Mouse (Mus musculus) CH12.LX (cell line): Measurements from ENCODE around the gene Itpk1. TPM values are rescaled to one million over a fixed set of nuclear protein-coding genes. Genes with fewer than 3 reads are reported as not detected.

ENCODE experiments used
- DNase-seq: peaks from one replicate; pipeline ENCODE4 v3.0.0-alpha.2; 2013; ENCODE audit errors: extremely low read depth
- H3K27ac ChIP-seq: 2 replicates; pipeline ENCODE4 v1.5.1; 2012; ENCODE audit warnings: low read depth, mild to moderate bottlenecking, control low read depth, moderate library complexity; ENCODE audit not compliant: insufficient read depth
- H3K27me3 ChIP-seq: replicated peaks from 2 replicates; pipeline ENCODE3; 2012; ENCODE audit warnings: inconsistent platforms
- H3K36me3 ChIP-seq, 2 experiments: replicated peaks in 1 of 2; 2 replicates each; pipeline versions ENCODE3 to v1.6.1; 2012; ENCODE audit warnings: inconsistent platforms in 1 of 2, low read length in 1 of 2, mild to moderate bottlenecking in 1 of 2, mixed read lengths in 1 of 2, moderate library complexity in 1 of 2; ENCODE audit not compliant: control insufficient read depth in 1 of 2, insufficient read depth in 1 of 2
- H3K4me1 ChIP-seq, 2 experiments: 2 replicates each; pipeline ENCODE4 v1.6.1; 2012; ENCODE audit warnings: inconsistent platforms in 1 of 2, moderate library complexity in 1 of 2; ENCODE audit not compliant: insufficient read depth in 2 of 2, control insufficient read depth in 1 of 2
- H3K4me2 ChIP-seq: 2 replicates; pipeline ENCODE4 v1.6.1; 2012; ENCODE audit warnings: low read depth, mild to moderate bottlenecking, control low read depth; ENCODE audit not compliant: poor library complexity, insufficient read depth, severe bottlenecking
- H3K4me3 ChIP-seq, 3 experiments: fragments of 150-350 bp in 1 of 3; sonication (generic) in 1 of 3; replicated peaks in 1 of 3; 2 replicates each; pipeline versions ENCODE3 to v1.5.1; 2011 to 2012; ENCODE audit warnings: low read depth in 2 of 3, low read length in 2 of 3, mild to moderate bottlenecking in 2 of 3, moderate library complexity in 2 of 3, control low read depth in 1 of 3, improper control_type of control experiment in 1 of 3, inconsistent platforms in 1 of 3, mixed read lengths in 1 of 3; ENCODE audit not compliant: poor library complexity in 1 of 3
- H3K79me2 ChIP-seq: replicated peaks from 2 replicates; pipeline ENCODE4 v1.6.1; 2012; ENCODE audit warnings: mild to moderate bottlenecking, moderate library complexity; ENCODE audit not compliant: control insufficient read depth, poor library complexity, insufficient read depth, severe bottlenecking; ENCODE audit errors: extremely low read depth
- H3K9ac ChIP-seq: 2 replicates; pipeline ENCODE4 v1.6.1; 2012; ENCODE audit warnings: low read depth, mild to moderate bottlenecking, control low read depth, moderate library complexity; ENCODE audit not compliant: insufficient read depth
- H3K9me3 ChIP-seq: replicated peaks from 2 replicates; pipeline ENCODE3; 2012; ENCODE audit warnings: low read length, inconsistent platforms, mixed read lengths
- BHLHE40 ChIP-seq: IDR thresholded peaks from 2 replicates; pipeline ENCODE4 v1.6.1; 2011; ENCODE audit warnings: mild to moderate bottlenecking, low read depth, low read length, improper control_type of control experiment
- CHD2 ChIP-seq: IDR thresholded peaks from 2 replicates; pipeline ENCODE4 v1.6.1; 2011; ENCODE audit warnings: low read length, improper control_type of control experiment
- CTCF ChIP-seq, 2 experiments: IDR thresholded peaks in 1 of 2; conservative IDR thresholded peaks in 1 of 2; 2 replicates each; pipeline ENCODE4 v1.5.1; 2011 to 2012; ENCODE audit warnings: low read depth in 2 of 2, low read length in 2 of 2, improper control_type of control experiment in 1 of 2, inconsistent platforms in 1 of 2, mild to moderate bottlenecking in 1 of 2, moderate library complexity in 1 of 2
- E2F4 ChIP-seq: IDR thresholded peaks from 2 replicates; pipeline ENCODE4 v1.6.1; 2011; ENCODE audit warnings: low read depth, low read length, improper control_type of control experiment; ENCODE audit not compliant: insufficient replicate concordance
- ELF1 ChIP-seq: IDR thresholded peaks from 2 replicates; pipeline ENCODE4 v1.6.1; 2014; ENCODE audit warnings: low read depth, mild to moderate bottlenecking, inconsistent platforms, low read length, improper control_type of control experiment
- GABPA ChIP-seq: IDR thresholded peaks from 2 replicates; pipeline ENCODE4 v1.6.1; 2012; ENCODE audit warnings: low read depth, low read length, improper control_type of control experiment, inconsistent platforms; ENCODE audit not compliant: insufficient replicate concordance
- HCFC1 ChIP-seq: IDR thresholded peaks from 2 replicates; pipeline ENCODE4 v1.6.1; 2012; ENCODE audit warnings: low read depth, mild to moderate bottlenecking, inconsistent platforms, low read length, improper control_type of control experiment
- IRF4 ChIP-seq: IDR thresholded peaks from 2 replicates; pipeline ENCODE4 v1.6.1; 2014; ENCODE audit warnings: low read depth, mild to moderate bottlenecking, inconsistent platforms, low read length, improper control_type of control experiment
- JUN ChIP-seq: IDR thresholded peaks from 2 replicates; pipeline ENCODE4 v1.6.1; 2011; ENCODE audit warnings: low read depth, mild to moderate bottlenecking, low read length, improper control_type of control experiment, moderate library complexity; ENCODE audit not compliant: insufficient read depth
- KAT2A ChIP-seq: IDR thresholded peaks from 2 replicates; pipeline ENCODE4 v1.6.1; 2012; ENCODE audit warnings: low read length, improper control_type of control experiment, inconsistent platforms; ENCODE audit not compliant: insufficient replicate concordance
- MAFK ChIP-seq: IDR thresholded peaks from 2 replicates; pipeline ENCODE4 v1.6.1; 2011; ENCODE audit warnings: low read length, improper control_type of control experiment; ENCODE audit not compliant: insufficient replicate concordance
- MAX ChIP-seq: IDR thresholded peaks from 2 replicates; pipeline ENCODE4 v1.6.1; 2011; ENCODE audit warnings: low read length, improper control_type of control experiment
- MAZ ChIP-seq: IDR thresholded peaks from 2 replicates; pipeline ENCODE4 v1.6.1; 2012; ENCODE audit warnings: low read depth, mild to moderate bottlenecking, inconsistent platforms, low read length, improper control_type of control experiment, moderate library complexity
- MEF2A ChIP-seq: IDR thresholded peaks from 2 replicates; pipeline ENCODE4 v1.6.1; 2014; ENCODE audit warnings: low read depth, mild to moderate bottlenecking, inconsistent platforms, low read length, improper control_type of control experiment, borderline replicate concordance
- MYC ChIP-seq: IDR thresholded peaks from 2 replicates; pipeline ENCODE4 v1.6.1; 2011; ENCODE audit warnings: low read depth, mild to moderate bottlenecking, improper control_type of control experiment, low read length
- NELFE ChIP-seq: IDR thresholded peaks from 2 replicates; pipeline ENCODE4 v1.6.1; 2011; ENCODE audit warnings: low read depth, low read length, improper control_type of control experiment
- PAX5 ChIP-seq: IDR thresholded peaks from 2 replicates; pipeline ENCODE4 v1.6.1; 2012; ENCODE audit warnings: low read length, inconsistent platforms, mixed read lengths
- POLR2A ChIP-seq: IDR thresholded peaks from 2 replicates; pipeline ENCODE4 v1.6.1; 2011; ENCODE audit warnings: low read depth, mild to moderate bottlenecking, improper control_type of control experiment, low read length
- POLR2AphosphoS2 ChIP-seq: IDR thresholded peaks from 2 replicates; pipeline ENCODE4 v1.6.1; 2011; ENCODE audit warnings: low read depth, low read length, improper control_type of control experiment
- RAD21 ChIP-seq: IDR thresholded peaks from 2 replicates; pipeline ENCODE4 v1.6.1; 2011; ENCODE audit warnings: low read depth, mild to moderate bottlenecking, low read length, improper control_type of control experiment, moderate library complexity
- RCOR1 ChIP-seq: conservative IDR thresholded peaks from 2 replicates; pipeline ENCODE4 v1.6.1; 2012; ENCODE audit warnings: low read depth, mild to moderate bottlenecking, inconsistent platforms, low read length, improper control_type of control experiment
- SIN3A ChIP-seq: IDR thresholded peaks from 2 replicates; pipeline ENCODE4 v1.6.1; 2012; ENCODE audit warnings: low read length, improper control_type of control experiment, inconsistent platforms
- SMC3 ChIP-seq: IDR thresholded peaks from 2 replicates; pipeline ENCODE4 v1.6.1; 2011; ENCODE audit warnings: low read depth, low read length, improper control_type of control experiment
- TBP ChIP-seq: conservative IDR thresholded peaks from 2 replicates; pipeline ENCODE4 v1.6.1; 2011; ENCODE audit warnings: low read depth, low read length, improper control_type of control experiment
- UBTF ChIP-seq: IDR thresholded peaks from 2 replicates; pipeline ENCODE4 v1.6.1; 2012; ENCODE audit warnings: low read depth, mild to moderate bottlenecking, inconsistent platforms, low read length, improper control_type of control experiment, moderate library complexity
- USF1 ChIP-seq: IDR thresholded peaks from 2 replicates; pipeline ENCODE4 v1.6.1; 2014; ENCODE audit warnings: low read depth, mild to moderate bottlenecking, inconsistent platforms, low read length, improper control_type of control experiment
- ZKSCAN1 ChIP-seq: IDR thresholded peaks from 2 replicates; pipeline ENCODE4 v1.6.1; 2012; ENCODE audit warnings: low read depth, inconsistent platforms, low read length, improper control_type of control experiment, borderline replicate concordance
- ZMIZ1 ChIP-seq: IDR thresholded peaks from 2 replicates; pipeline ENCODE4 v1.6.1; 2012; ENCODE audit warnings: low read depth, mild to moderate bottlenecking, inconsistent platforms, low read length, improper control_type of control experiment
- ZNF384 ChIP-seq: IDR thresholded peaks from 2 replicates; pipeline ENCODE4 v1.6.1; 2012; ENCODE audit warnings: low read depth, low read length, improper control_type of control experiment, inconsistent platforms
- dilution Hi-C: fragments of 300-500 bp; cut with MboI; formaldehyde crosslinking; loops from 2 replicates; pipeline ENCODE4 v1.14.3; 2020; ENCODE audit warnings: low sequenced_read_pairs; ENCODE audit not compliant: extremely low pct_unique_long_range_greater_than_20kb, extremely low pct_ligation_motif_present
- in situ Hi-C: fragments of 300-500 bp; cut with MboI; formaldehyde crosslinking; loops from 3 replicates; pipeline ENCODE4 v1.14.3; 2019; ENCODE audit warnings: low sequenced_read_pairs, low pct_ligation_motif_present, low pct_unique_long_range_greater_than_20kb, mixed read lengths
- polyA plus RNA-seq: library from polyadenylated mRNA; unstranded; fragments of >175 nt; gene quantifications from 2 replicates; pipeline ENCODE4 v1.2.1, GENCODE M21; 2012; ENCODE audit warnings: low read depth; ENCODE audit not compliant: insufficient read length
- total RNA-seq, 2 experiments: library from RNA; depleted of rRNA; stranded (reverse); fragments of 300-350 nt in 1 of 2; fragments of >200 nt in 1 of 2; gene quantifications; 2 replicates each; pipeline ENCODE4 v1.2.3; 2012 to 2014

Gene Itpk1
- total and polyA plus RNA-seq, 3 experiments = 14.0 to 25.1 (median 19.2) TPM

DNA sequence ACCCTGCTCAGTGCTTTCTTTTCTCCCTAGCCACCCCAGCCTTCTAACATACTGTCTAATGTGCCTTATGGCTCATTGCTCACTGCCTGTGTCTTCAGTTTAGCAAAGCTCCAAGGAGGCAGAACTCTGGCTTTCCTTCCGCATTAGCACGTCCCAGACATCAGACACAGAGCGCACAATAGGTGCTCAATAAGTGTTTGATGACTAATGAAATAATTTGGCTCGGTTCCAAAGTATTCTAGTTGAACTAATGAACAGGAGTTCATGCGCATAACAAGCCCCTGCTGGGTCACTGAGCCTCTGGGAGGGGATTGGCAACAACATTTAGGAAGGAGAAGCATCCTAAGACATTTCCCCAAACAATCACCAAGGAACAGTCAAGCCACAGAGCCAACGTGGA lies 152.7 kb downstream of the Itpk1 start:
- no peak overlapping the region for H3K27ac ChIP-seq
- H3K9ac ChIP-seq = no peak overlapping the region
- no peak overlapping the region for H3K4me2 ChIP-seq
- TF ChIP-seq GABPA (no peak), CTCF (conservative IDR thresholded peaks at IDR 0.05 in 1 of 2, IDR thresholded peaks at IDR 0.05 in 1 of 2; ENCODE audit: low read depth in 2 of 2, low read length in 2 of 2) (no peak), POLR2A (no peak), MYC (no peak), SMC3 (no peak), TBP (no peak), USF1 (no peak), JUN (no peak), PAX5 (no peak), ZMIZ1 (no peak), NELFE (no peak), BHLHE40 (no peak), IRF4 (no peak), RAD21 (no peak), ZNF384 (no peak), MEF2A (no peak), MAZ (no peak), SIN3A (no peak), KAT2A (no peak)
- H3K36me3 ChIP-seq = no peaks in the 10 kb centered on the region
- dilution Hi-C loops (no loop called here), in situ Hi-C loops (no loop called here)
- no peak for DNase-seq
- H3K9me3 ChIP-seq = no peaks in the 10 kb centered on the region
- H3K4me3 ChIP-seq = no peak overlapping the region
- H3K4me1 ChIP-seq = no peaks in the 10 kb centered on the region
- no peaks in the 10 kb centered on the region for H3K79me2 ChIP-seq
- peaks cover 12% of the 10 kb centered on the region for H3K27me3 ChIP-seq

DNA sequence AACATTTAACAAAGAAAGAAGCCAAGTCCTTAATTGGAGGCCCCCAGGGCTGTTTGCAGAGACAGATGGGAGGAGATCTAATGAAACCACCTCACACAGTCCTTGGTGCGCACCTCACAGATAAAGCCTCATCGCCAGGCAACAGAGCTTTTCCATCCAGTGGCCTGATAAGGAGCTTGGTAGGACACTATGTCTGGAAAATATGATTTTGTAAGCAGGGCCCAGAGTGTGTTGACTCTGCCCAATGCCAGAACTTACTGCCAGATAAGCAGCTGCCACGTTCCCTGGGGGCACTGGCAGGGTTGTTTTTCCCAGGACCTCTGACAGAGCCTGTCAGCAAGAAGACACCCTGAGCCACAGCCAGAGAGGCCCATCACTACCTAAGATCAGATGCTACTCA lies 153.5 kb downstream of the Itpk1 start:
- H3K36me3 ChIP-seq = no peaks in the 10 kb centered on the region
- H3K4me2 ChIP-seq = no peak overlapping the region
- peaks cover 11% of the 10 kb centered on the region for H3K27me3 ChIP-seq
- H3K79me2 ChIP-seq = no peaks in the 10 kb centered on the region
- no peak for DNase-seq
- H3K4me1 ChIP-seq = no peaks in the 10 kb centered on the region
- no peak overlapping the region for H3K4me3 ChIP-seq
- no peak overlapping the region for H3K27ac ChIP-seq
- in situ Hi-C loops (no loop called here), dilution Hi-C loops (no loop called here)
- no peak for TF ChIP-seq POLR2AphosphoS2
- no peak for TF ChIP-seq MAX
- TF ChIP-seq HCFC1 = no peak
- no peak for TF ChIP-seq CHD2
- TF ChIP-seq ELF1 = no peak
- no peak for TF ChIP-seq POLR2A
- TF ChIP-seq PAX5 = no peak
- TF ChIP-seq MYC = no peak
- no peak for TF ChIP-seq E2F4
- TF ChIP-seq IRF4 = no peak
- no peak for TF ChIP-seq UBTF
- no peak for TF ChIP-seq RCOR1
- TF ChIP-seq SIN3A = no peak
- TF ChIP-seq GABPA = no peak
- TF ChIP-seq NELFE = no peak
- TF ChIP-seq KAT2A = no peak
- TF ChIP-seq ZKSCAN1 = no peak
- no peak for TF ChIP-seq MAFK
- TF ChIP-seq CTCF (conservative IDR thresholded peaks at IDR 0.05 in 1 of 2, IDR thresholded peaks at IDR 0.05 in 1 of 2; ENCODE audit: low read depth in 2 of 2, low read length in 2 of 2) = no peak
- H3K9me3 ChIP-seq = no peaks in the 10 kb centered on the region
- no peak overlapping the region for H3K9ac ChIP-seq
